ENCODE assay signal across 18 mouse cellular contexts in the genomic region with DNA sequence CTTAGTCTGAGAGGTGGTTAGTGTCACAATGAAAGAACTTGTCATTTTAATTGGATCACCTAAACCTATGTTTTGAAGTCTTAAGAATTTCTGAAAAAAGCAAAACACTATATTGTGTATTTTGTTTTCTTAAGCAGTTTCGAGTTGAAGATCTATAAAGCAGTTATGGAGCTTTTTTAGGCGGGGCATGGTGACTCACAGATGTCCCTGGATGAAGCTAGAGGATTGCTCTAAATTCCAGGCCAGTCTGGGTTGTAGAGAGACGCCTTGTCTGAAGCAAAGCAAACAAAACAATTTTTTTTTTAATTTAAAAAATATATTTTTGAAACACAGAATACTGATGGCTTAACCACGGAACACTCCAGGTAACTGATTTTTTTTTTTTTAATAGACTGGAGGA. TPM values are rescaled to one million over a fixed set of nuclear protein-coding genes. Genes with fewer than 3 reads are reported as not detected.
DNase-seq lines count a peak whose midpoint lies in the region; TF ChIP-seq lines count a peak whose summit lies in the region.
"Had no signal": no experiment of that assay in that cellular context is flagged by ENCODE, and none has a peak within 500 bp of the region (broad histone marks: within the 10 kb centered on the region; RNA-seq: fewer than 3 reads in every experiment).

No protein-coding gene starts in this region.

- peaks cover 2 to 53% of the 10 kb centered on the region in 2 experiments for H3K36me3 ChIP-seq in MEL (ENCODE audit: control insufficient read depth in 1 of 2, insufficient read depth in 2 of 2, low read length in 2 of 2)
- H3K36me3 ChIP-seq: embryonic facial prominence, embryonic 15.5 days; forebrain, embryonic 15.5 days; heart, embryonic 10.5 days; hindbrain, embryonic 12.5 days had no signal

- TF ChIP-seq EP300 in MEL (IDR thresholded peaks at IDR 0.05; ENCODE audit: low read depth in 1 of 2, low read length in 2 of 2), result no peak

- no peak for TF ChIP-seq CTCF in gastrocnemius, adult 2 months (IDR thresholded peaks at IDR 0.05)
- no peak for TF ChIP-seq CTCF in MEL (IDR thresholded peaks at IDR 0.05 in 2 of 3, conservative IDR thresholded peaks at IDR 0.05 in 1 of 3; ENCODE audit: control insufficient read depth in 1 of 3, insufficient read depth in 1 of 3, low read depth in 2 of 3, low read length in 3 of 3, poor library complexity in 1 of 3, severe bottlenecking in 1 of 3)

- H3K9ac ChIP-seq in MEL (ENCODE audit: control insufficient read depth, low read depth, low read length, poor library complexity, severe bottlenecking), result no peak overlapping the region; the same call in 1 of the 2 replicates
- H3K9ac ChIP-seq: embryonic facial prominence, embryonic 15.5 days; forebrain, embryonic 15.5 days; hindbrain, embryonic 12.5 days had no signal

- intact Hi-C loops in gastrocnemius, adult 2 months (cut with DNase I), result no loop called here

- no peak for TF ChIP-seq POLR2A in MEL (IDR thresholded peaks at IDR 0.05; ENCODE audit: control insufficient read depth in 1 of 2, insufficient read depth in 1 of 2, low read depth in 1 of 2, low read length in 2 of 2, poor library complexity in 1 of 2)

- H3K4me1 ChIP-seq in MEL (ENCODE audit: control insufficient read depth in 1 of 2, insufficient read depth in 2 of 2, low read length in 2 of 2), result peaks cover 19 to 26% of the 10 kb centered on the region in 2 experiments

- DNase-seq in gastrocnemius, adult 2 months, result no peak
- DNase-seq in gastrocnemius, adult 18-20 months (ENCODE audit: low spot score), result no peak
- peak; percentile 39 for DNase-seq in MEL (ENCODE audit: low read depth, low spot score)
- DNase-seq in adrenal gland, postnatal 36 days, result peak; percentile 49 to 53
- DNase-seq in cerebellum, postnatal 10 days, result no peak
- DNase-seq in testis, postnatal 14 days (ENCODE audit: low spot score), result no peak
- DNase-seq: cerebellum, adult 2 months; cerebellum, postnatal 14 days; embryo, embryonic 11 days; gastrocnemius, postnatal 25 days; heart, adult 11 months; heart, postnatal 10 days; heart, postnatal 4 days; kidney, adult 8-10 months had no signal

- TF ChIP-seq RAD21 in MEL (IDR thresholded peaks at IDR 0.05; ENCODE audit: low read depth, low read length), result no peak

- H3K79me2 ChIP-seq in MEL (ENCODE audit: control insufficient read depth, insufficient read depth, low read length, poor library complexity), result peaks cover 66% of the 10 kb centered on the region

- H3K27ac ChIP-seq in gastrocnemius, adult 2 months, result 0 out of 2 replicates have a peak overlapping the region, but pooled peaks have one; percentile 2
- H3K27ac ChIP-seq in MEL (ENCODE audit: control insufficient read depth, low read depth, low read length), result peak overlapping the region; percentile 70
- H3K27ac ChIP-seq: embryonic facial prominence, embryonic 15.5 days; forebrain, embryonic 15.5 days; heart, embryonic 10.5 days; hindbrain, embryonic 12.5 days had no signal

- no peak overlapping the region for H3K4me3 ChIP-seq in gastrocnemius, adult 2 months
- no peak overlapping the region for H3K4me3 ChIP-seq in MEL (ENCODE audit: control insufficient read depth in 1 of 2, insufficient read depth in 1 of 2, low read depth in 2 of 2, low read length in 2 of 2)
- H3K4me3 ChIP-seq: embryonic facial prominence, embryonic 15.5 days; forebrain, embryonic 15.5 days; heart, embryonic 10.5 days; hindbrain, embryonic 12.5 days had no signal

- H3K9me3 ChIP-seq in MEL (replicated peaks; ENCODE audit: insufficient read depth, low read length), result no peaks in the 10 kb centered on the region
- H3K9me3 ChIP-seq: embryonic facial prominence, embryonic 15.5 days; forebrain, embryonic 15.5 days; heart, embryonic 10.5 days; hindbrain, embryonic 12.5 days had no signal

- H3K27me3 ChIP-seq in MEL (ENCODE audit: control insufficient read depth in 1 of 2, insufficient read depth in 2 of 2, low read length in 2 of 2), result no peaks in the 10 kb centered on the region
- H3K27me3 ChIP-seq: embryonic facial prominence, embryonic 15.5 days; forebrain, embryonic 15.5 days; hindbrain, embryonic 12.5 days had no signal

TF ChIP-seq in MEL, 35 proteins besides CTCF, POLR2A, EP300 and RAD21:
- TF ChIP-seq HCFC1 (IDR thresholded peaks at IDR 0.05; ENCODE audit: low read depth, low read length) (no peak), JUND (IDR thresholded peaks at IDR 0.05; ENCODE audit: low read depth, low read length) (no peak), MXI1 (IDR thresholded peaks at IDR 0.05; ENCODE audit: low read depth, low read length) (no peak), CHD2 (IDR thresholded peaks at IDR 0.05; ENCODE audit: low read length) (no peak), ZNF384 (IDR thresholded peaks at IDR 0.05; ENCODE audit: low read depth, low read length) (0 out of 2 replicates have a peak, but pooled peaks have one; percentile 18), NELFE (IDR thresholded peaks at IDR 0.05; ENCODE audit: low read depth, low read length) (no peak)

RNA-seq across cellular contexts. Expression of gene Tdrd3, which starts 4.1 kb away (rescaled TPM):
- total RNA-seq in gastrocnemius, adult 2 months (2021), result 10 to 100 TPM; 23.5 to 24.2 TPM
- total RNA-seq in gastrocnemius, adult 18-20 months (2021), result 10 to 100 TPM; 21.9 to 23.4 TPM
- total RNA-seq in MEL (2012; rRNA removed), result 22.2 and 22.6 TPM in 2 replicates
- 10 to 100 TPM in 1 of 2 experiments, not detected in 1; 22.5 TPM for polyA plus RNA-seq in MEL (2012; ENCODE audit: insufficient read depth in 1 of 2, insufficient read length in 2 of 2, low read depth in 1 of 2, low replicate concordance in 2 of 2, missing spikeins in 1 of 2)
- total RNA-seq in adrenal gland, postnatal 36 days (2021), result 10 to 100 TPM; 29.6 to 40.9 TPM

Comparison
In these comparisons a context has a peak if more than half of its experiments do, and no peak if none do; other contexts are left out.
1. DNase-seq: peak in MEL (single experiment) and adrenal gland, postnatal 36 days (2 of 2); none in gastrocnemius, adult 2 months (single experiment), gastrocnemius, adult 18-20 months (single experiment), cerebellum, postnatal 10 days (0 of 2) and testis, postnatal 14 days (single experiment).